Mouse (Mus musculus): ENCODE results near the gene Il1r1. TPM values are rescaled to one million over a fixed set of nuclear protein-coding genes. Genes with fewer than 3 reads are reported as not detected.

The Il1r1 gene
- polyA plus RNA-seq, 1 experiment, result 0.49 TPM

GRCm38 (mm10) chr1:40317657-40318056 lies 92.8 kb downstream of the Il1r1 start:
- no peak for TF ChIP-seq CTCF (IDR thresholded peaks at IDR 0.05; ENCODE audit: low read depth, low read length)
- no peak for TF ChIP-seq POLR2A (IDR thresholded peaks at IDR 0.05; ENCODE audit: insufficient read depth, low read length)
- no peak for TF ChIP-seq EP300 (IDR thresholded peaks at IDR 0.05; ENCODE audit: insufficient read depth, low read depth, low read length)
- Histone ChIP-seq H3K27ac (ENCODE audit: insufficient read depth, low read length) (no peak overlapping the region), H3K4me1 (ENCODE audit: control insufficient read depth, insufficient read depth, low read length) (no peaks in the 10 kb centered on the region), H3K4me3 (ENCODE audit: low read depth, low read length) (no peak overlapping the region), H3K9me3 (replicated peaks; ENCODE audit: control insufficient read depth, insufficient read depth, low read length, poor library complexity, severe bottlenecking) (no peaks in the 10 kb centered on the region), H3K9ac (ENCODE audit: low read depth, poor library complexity, severe bottlenecking) (no peak overlapping the region), H3K27me3 (ENCODE audit: control insufficient read depth, insufficient read depth, low read length, poor library complexity, severe bottlenecking) (no peaks in the 10 kb centered on the region), H3K36me3 (ENCODE audit: control insufficient read depth, insufficient read depth, low read length, poor library complexity, severe bottlenecking) (no peaks in the 10 kb centered on the region)

GRCm38 (mm10) chr1:40321824-40322223 lies 96.9 kb downstream of the Il1r1 start:
- H3K4me1 ChIP-seq (ENCODE audit: control insufficient read depth, insufficient read depth, low read length), result no peaks in the 10 kb centered on the region
- H3K36me3 ChIP-seq (ENCODE audit: control insufficient read depth, insufficient read depth, low read length, poor library complexity, severe bottlenecking), result no peaks in the 10 kb centered on the region
- H3K9ac ChIP-seq (ENCODE audit: low read depth, poor library complexity, severe bottlenecking), result no peak overlapping the region
- H3K27me3 ChIP-seq (ENCODE audit: control insufficient read depth, insufficient read depth, low read length, poor library complexity, severe bottlenecking), result no peaks in the 10 kb centered on the region
- TF ChIP-seq POLR2A (IDR thresholded peaks at IDR 0.05; ENCODE audit: insufficient read depth, low read length), result no peak
- TF ChIP-seq EP300 (IDR thresholded peaks at IDR 0.05; ENCODE audit: insufficient read depth, low read depth, low read length), result no peak
- TF ChIP-seq CTCF (IDR thresholded peaks at IDR 0.05; ENCODE audit: low read depth, low read length), result no peak
- H3K27ac ChIP-seq (ENCODE audit: insufficient read depth, low read length), result no peak overlapping the region
- no peak overlapping the region for H3K4me3 ChIP-seq (ENCODE audit: low read depth, low read length)
- no peaks in the 10 kb centered on the region for H3K9me3 ChIP-seq (replicated peaks; ENCODE audit: control insufficient read depth, insufficient read depth, low read length, poor library complexity, severe bottlenecking)

GRCm38 (mm10) chr1:40322543-40322942 lies 97.7 kb downstream of the Il1r1 start:
- Histone ChIP-seq H3K9ac (ENCODE audit: low read depth, poor library complexity, severe bottlenecking) (no peak overlapping the region), H3K27me3 (ENCODE audit: control insufficient read depth, insufficient read depth, low read length, poor library complexity, severe bottlenecking) (no peaks in the 10 kb centered on the region), H3K4me3 (ENCODE audit: low read depth, low read length) (no peak overlapping the region), H3K9me3 (replicated peaks; ENCODE audit: control insufficient read depth, insufficient read depth, low read length, poor library complexity, severe bottlenecking) (no peaks in the 10 kb centered on the region), H3K4me1 (ENCODE audit: control insufficient read depth, insufficient read depth, low read length) (no peaks in the 10 kb centered on the region), H3K27ac (ENCODE audit: insufficient read depth, low read length) (no peak overlapping the region), H3K36me3 (ENCODE audit: control insufficient read depth, insufficient read depth, low read length, poor library complexity, severe bottlenecking) (no peaks in the 10 kb centered on the region)
- TF ChIP-seq CTCF (IDR thresholded peaks at IDR 0.05; ENCODE audit: low read depth, low read length), result no peak
- TF ChIP-seq EP300 (IDR thresholded peaks at IDR 0.05; ENCODE audit: insufficient read depth, low read depth, low read length), result no peak
- TF ChIP-seq POLR2A (IDR thresholded peaks at IDR 0.05; ENCODE audit: insufficient read depth, low read length), result no peak

GRCm38 (mm10) chr1:40324457-40324856 lies 99.6 kb downstream of the Il1r1 start, which contains the start of gene Il1rl2:
Gene Il1rl2 (plus strand): TSS chr1:40324610.
- Histone ChIP-seq H3K36me3 (ENCODE audit: control insufficient read depth, insufficient read depth, low read length, poor library complexity, severe bottlenecking) (no peaks in the 10 kb centered on the region), H3K27me3 (ENCODE audit: control insufficient read depth, insufficient read depth, low read length, poor library complexity, severe bottlenecking) (no peaks in the 10 kb centered on the region), H3K9ac (ENCODE audit: low read depth, poor library complexity, severe bottlenecking) (no peak within 1 kb of the TSS), H3K4me1 (ENCODE audit: control insufficient read depth, insufficient read depth, low read length) (no peaks in the 10 kb centered on the region), H3K9me3 (replicated peaks; ENCODE audit: control insufficient read depth, insufficient read depth, low read length, poor library complexity, severe bottlenecking) (no peaks in the 10 kb centered on the region), H3K4me3 (ENCODE audit: low read depth, low read length) (0 out of 2 replicates have a peak within 1 kb of the TSS, but pooled peaks have one; percentile 6), H3K27ac (ENCODE audit: insufficient read depth, low read length) (no peak within 1 kb of the TSS)
- TF ChIP-seq EP300 (IDR thresholded peaks at IDR 0.05; ENCODE audit: insufficient read depth, low read depth, low read length) (no peak), CTCF (IDR thresholded peaks at IDR 0.05; ENCODE audit: low read depth, low read length) (no peak), POLR2A (IDR thresholded peaks at IDR 0.05; ENCODE audit: insufficient read depth, low read length) (no peak)

GRCm38 (mm10) chr1:40324955-40325702 lies 100.2 kb downstream of the Il1r1 start:
- Histone ChIP-seq H3K27me3 (ENCODE audit: control insufficient read depth, insufficient read depth, low read length, poor library complexity, severe bottlenecking) (no peaks in the 10 kb centered on the region; the same call in 1 of the 2 replicates), H3K36me3 (ENCODE audit: control insufficient read depth, insufficient read depth, low read length, poor library complexity, severe bottlenecking) (no peaks in the 10 kb centered on the region), H3K9ac (ENCODE audit: low read depth, poor library complexity, severe bottlenecking) (0 out of 2 replicates have a peak overlapping the region, but pooled peaks have one; percentile 8), H3K27ac (ENCODE audit: insufficient read depth, low read length) (no peak overlapping the region), H3K9me3 (replicated peaks; ENCODE audit: control insufficient read depth, insufficient read depth, low read length, poor library complexity, severe bottlenecking) (no peaks in the 10 kb centered on the region), H3K4me3 (ENCODE audit: low read depth, low read length) (0 out of 2 replicates have a peak overlapping the region, but pooled peaks have one; percentile 6), H3K4me1 (ENCODE audit: control insufficient read depth, insufficient read depth, low read length) (no peaks in the 10 kb centered on the region)
- TF ChIP-seq CTCF (IDR thresholded peaks at IDR 0.05; ENCODE audit: low read depth, low read length) (no peak), EP300 (IDR thresholded peaks at IDR 0.05; ENCODE audit: insufficient read depth, low read depth, low read length) (no peak), POLR2A (IDR thresholded peaks at IDR 0.05; ENCODE audit: insufficient read depth, low read length) (no peak)

- Histone ChIP-seq H3K9me3 (replicated peaks; ENCODE audit: control insufficient read depth, insufficient read depth, low read length, poor library complexity, severe bottlenecking) (no peaks in the 10 kb centered on the region), H3K4me3 (ENCODE audit: low read depth, low read length) (peak overlapping the region; percentile 45), H3K9ac (ENCODE audit: low read depth, poor library complexity, severe bottlenecking) (peak overlapping the region; percentile 8; the same call in 1 of the 2 replicates), H3K4me1 (ENCODE audit: control insufficient read depth, insufficient read depth, low read length) (no peaks in the 10 kb centered on the region), H3K36me3 (ENCODE audit: control insufficient read depth, insufficient read depth, low read length, poor library complexity, severe bottlenecking) (no peaks in the 10 kb centered on the region), H3K27ac (ENCODE audit: insufficient read depth, low read length) (no peak overlapping the region), H3K27me3 (ENCODE audit: control insufficient read depth, insufficient read depth, low read length, poor library complexity, severe bottlenecking) (no peaks in the 10 kb centered on the region; the same call in 1 of the 2 replicates)
- TF ChIP-seq CTCF (IDR thresholded peaks at IDR 0.05; ENCODE audit: low read depth, low read length) (no peak), EP300 (IDR thresholded peaks at IDR 0.05; ENCODE audit: insufficient read depth, low read depth, low read length) (no peak), POLR2A (IDR thresholded peaks at IDR 0.05; ENCODE audit: insufficient read depth, low read length) (no peak)
Observed at GRCm38 (mm10) chr1:40325711-40326327, 100.9 kb downstream of the Il1r1 start.

All from ES-Bruce4 (cell line).